Comparison of ENCODE assay signal across 12 mouse cellular contexts in genomic region chr19:32275068-32275925, GRCm38 (mm10).
A peak's percentile ranks its signal among the peaks of the same experiment; 100 is the strongest.
DNase-seq lines count a peak whose midpoint lies in the region; ATAC-seq lines count a peak whose summit lies in the region.
"Had no signal": no experiment of that assay in that cellular context is flagged by ENCODE, and none has a peak within 500 bp of the region (broad histone marks: within the 10 kb centered on the region; RNA-seq: fewer than 3 reads in every experiment).

No protein-coding gene starts in this region.

- ATAC-seq in heart, embryonic 16.5 days (replicated peaks; ENCODE audit: extremely low read depth, insufficient read depth, low FRiP score): peak; percentile 42; the same call in 1 of the 2 replicates
- peak; percentile 55 for ATAC-seq in common myeloid progenitor, adult 5-6 weeks (replicated peaks; ENCODE audit: low read depth, poor library complexity, severe bottlenecking)
- ATAC-seq in midbrain, embryonic 16.5 days: no peak
- ATAC-seq: forebrain, embryonic 13.5 days had no signal

- no peak overlapping the region for H3K4me2 ChIP-seq in heart, embryonic 16.5 days (ENCODE audit: low read depth, low read length)
- no peak overlapping the region for H3K4me2 ChIP-seq in midbrain, embryonic 16.5 days (ENCODE audit: low read length)
- H3K4me2 ChIP-seq: forebrain, embryonic 13.5 days; hindbrain, embryonic 13.5 days; limb, embryonic 15.5 days; neural tube, embryonic 12.5 days had no signal

- peaks cover 33% of the 10 kb centered on the region for H3K4me1 ChIP-seq in heart, embryonic 16.5 days (ENCODE audit: control insufficient read depth, insufficient read depth, low read length)
- no peaks in the 10 kb centered on the region for H3K4me1 ChIP-seq in midbrain, embryonic 16.5 days (ENCODE audit: control insufficient read depth, insufficient read depth, low read length)
- H3K4me1 ChIP-seq: forebrain, embryonic 13.5 days; neural tube, embryonic 12.5 days had no signal

- H3K27ac ChIP-seq in heart, embryonic 16.5 days (ENCODE audit: low read length): no peak overlapping the region
- H3K27ac ChIP-seq in midbrain, embryonic 16.5 days (ENCODE audit: low read length): no peak overlapping the region
- H3K27ac ChIP-seq: forebrain, embryonic 13.5 days; hindbrain, embryonic 13.5 days; limb, embryonic 15.5 days; neural tube, embryonic 12.5 days had no signal

- H3K4me3 ChIP-seq in heart, embryonic 16.5 days (ENCODE audit: low read length): no peak overlapping the region
- no peak overlapping the region for H3K4me3 ChIP-seq in midbrain, embryonic 16.5 days (ENCODE audit: low read depth, low read length)
- H3K4me3 ChIP-seq: forebrain, embryonic 13.5 days; hindbrain, embryonic 13.5 days; limb, embryonic 15.5 days; neural tube, embryonic 12.5 days had no signal

- H3K9me3 ChIP-seq in heart, embryonic 16.5 days (replicated peaks; ENCODE audit: control insufficient read depth, low read length): no peaks in the 10 kb centered on the region
- no peaks in the 10 kb centered on the region for H3K9me3 ChIP-seq in midbrain, embryonic 16.5 days (replicated peaks; ENCODE audit: control insufficient read depth, low read length, poor library complexity, severe bottlenecking)
- H3K9me3 ChIP-seq: forebrain, embryonic 13.5 days; hindbrain, embryonic 13.5 days; limb, embryonic 15.5 days; neural tube, embryonic 12.5 days had no signal

- H3K27me3 ChIP-seq in heart, embryonic 16.5 days (ENCODE audit: control insufficient read depth, insufficient read depth, low read length): no peaks in the 10 kb centered on the region
- no peaks in the 10 kb centered on the region for H3K27me3 ChIP-seq in midbrain, embryonic 16.5 days (ENCODE audit: control insufficient read depth, insufficient read depth, low read depth, low read length)
- H3K27me3 ChIP-seq: forebrain, embryonic 13.5 days; hindbrain, embryonic 13.5 days; limb, embryonic 15.5 days; neural tube, embryonic 12.5 days had no signal

- H3K9ac ChIP-seq in heart, embryonic 16.5 days (ENCODE audit: low read length): no peak overlapping the region
- H3K9ac ChIP-seq in midbrain, embryonic 16.5 days (ENCODE audit: low read depth, low read length): no peak overlapping the region
- H3K9ac ChIP-seq: forebrain, embryonic 13.5 days; hindbrain, embryonic 13.5 days; limb, embryonic 15.5 days; neural tube, embryonic 12.5 days had no signal

- no peaks in the 10 kb centered on the region for H3K36me3 ChIP-seq in heart, embryonic 16.5 days (ENCODE audit: control insufficient read depth, insufficient read depth)
- H3K36me3 ChIP-seq in midbrain, embryonic 16.5 days (ENCODE audit: control insufficient read depth, insufficient read depth, low read length): no peaks in the 10 kb centered on the region
- H3K36me3 ChIP-seq: hindbrain, embryonic 13.5 days; limb, embryonic 15.5 days; neural tube, embryonic 12.5 days had no signal

- intact Hi-C loops in heart, postnatal 10 days (cut with DNase I): no loop called here

- no peak for DNase-seq in heart, postnatal 4 days
- peak; percentile 92 for DNase-seq in 416B (ENCODE audit: low read depth)
- peak; percentile 71 to 79 for DNase-seq in natural killer cell, adult 2 months (ENCODE audit: low spot score in 2 of 2)
- no peak for DNase-seq in ovary, adult 18-20 months (ENCODE audit: low spot score)
- DNase-seq in heart, postnatal 10 days: no peak

- 80% methylated on average over 14 of the region's 14 CpGs for WGBS in heart, embryonic 16.5 days
- WGBS in midbrain, embryonic 16.5 days: 88% methylated on average over 14 of the region's 14 CpGs

Comparison
In these comparisons a context has a peak if more than half of its experiments do, and no peak if none do; other contexts are left out.
1. DNase-seq: peak in 416B (single experiment) and natural killer cell, adult 2 months (2 of 2); none in heart, postnatal 4 days (single experiment), ovary, adult 18-20 months (single experiment) and heart, postnatal 10 days (0 of 2).